Mouse (Mus musculus) lung, postnatal 0 days (tissue): Measurements from ENCODE around the gene Arrdc3. TPM values are rescaled to one million over a fixed set of nuclear protein-coding genes. Genes with fewer than 3 reads are reported as not detected.

Experiments used
- ATAC-seq: fragments of 200-750 bp; cut with Nextera tagmentation; 2 replicates; pipeline ENCODE4 v1.8.0; 2017; ENCODE audit warnings: moderate library complexity
- DNase-seq: peaks from one replicate; pipeline ENCODE4 v3.0.0-alpha.2; 2016; ENCODE audit warnings: low spot score
- H3K27ac ChIP-seq: fragments of 300-500 bp; sonication (generic); 2 replicates; pipeline ENCODE4 v1.5.1; 2014; ENCODE audit warnings: antibody characterized with exemption, mild to moderate bottlenecking, low read length, mixed read lengths
- H3K27me3 ChIP-seq: fragments of 300-500 bp; sonication (generic); replicated peaks from 2 replicates; pipeline ENCODE4 v1.6.1; 2014; ENCODE audit warnings: low read length, mixed read lengths; ENCODE audit not compliant: insufficient read depth
- H3K36me3 ChIP-seq: fragments of 300-500 bp; sonication (generic); 2 replicates; pipeline ENCODE4 v1.6.1; 2014; ENCODE audit warnings: low read length, mixed read lengths; ENCODE audit not compliant: insufficient read depth
- H3K4me1 ChIP-seq: fragments of 300-500 bp; sonication (generic); 2 replicates; pipeline ENCODE4 v1.6.1; 2014; ENCODE audit warnings: antibody characterized with exemption, low read depth, low read length, mixed read lengths; ENCODE audit not compliant: insufficient read depth
- H3K4me2 ChIP-seq: fragments of 300-500 bp; sonication (generic); replicated peaks from 2 replicates; pipeline ENCODE4 v1.6.1; 2014; ENCODE audit warnings: low read depth, mild to moderate bottlenecking, low read length, moderate library complexity, mixed read lengths
- H3K4me3 ChIP-seq: fragments of 300-500 bp; sonication (generic); 2 replicates; pipeline ENCODE4 v1.5.1; 2014; ENCODE audit warnings: low read depth, low read length
- H3K9ac ChIP-seq: fragments of 300-500 bp; sonication (generic); replicated peaks from 2 replicates; pipeline ENCODE4 v1.6.1; 2014; ENCODE audit warnings: low read depth, mild to moderate bottlenecking
- H3K9me3 ChIP-seq: fragments of 300-500 bp; sonication (generic); 2 replicates; pipeline ENCODE4 v1.6.1; 2016; ENCODE audit warnings: low read length, mixed read lengths
- CTCF ChIP-seq: IDR thresholded peaks from 2 replicates; pipeline ENCODE4 v1.5.1; 2016; ENCODE audit warnings: antibody characterized with exemption, mild to moderate bottlenecking
- EP300 ChIP-seq: IDR thresholded peaks from 2 replicates; pipeline ENCODE4 v1.6.1; 2016; ENCODE audit warnings: antibody characterized with exemption, mild to moderate bottlenecking, control low read depth
- WGBS: fragments of 180-500 bp; shearing (Covaris S2); extraction: QIAGEN DNeasy Blood & Tissue Kit; methylation state at CpG from one replicate; pipeline ENCODE4 v1.1.7; 2014; 5-methylcytosine and 5-hydroxymethylcytosine counted together
- polyA plus RNA-seq: library from polyadenylated mRNA; unstranded; fragments of >200 nt; fragmentation: Nextera tagmentation; extraction: Ambion mirVana; gene quantifications from 2 replicates; pipeline ENCODE4 v1.2.1, GENCODE M21; 2015

The Arrdc3 gene
- polyA plus RNA-seq, 1 experiment from 2014 or later = 59.5 TPM

DNA sequence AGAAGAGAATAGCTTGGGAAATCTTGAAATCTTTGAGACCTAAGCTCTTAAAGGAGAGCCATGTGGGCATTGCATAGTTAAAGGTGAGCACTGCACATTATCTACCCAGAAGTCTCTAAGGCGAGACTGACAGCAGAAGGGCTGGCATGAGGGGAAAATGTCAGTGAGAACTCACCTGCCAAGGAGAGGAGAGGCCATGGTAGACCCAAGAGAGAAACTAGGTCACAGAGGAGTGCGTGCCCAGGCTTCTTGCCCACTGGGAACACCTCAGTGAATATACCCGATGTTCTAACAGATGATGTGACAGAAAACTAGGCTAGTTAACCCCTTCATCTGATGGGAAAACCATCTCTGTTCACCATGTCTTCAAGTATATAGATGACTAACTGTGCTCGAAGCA, 18.2 kb downstream of the Arrdc3 start:
- Histone ChIP-seq H3K36me3 (no peaks in the 10 kb centered on the region), H3K4me3 (no peak overlapping the region), H3K27ac (no peak overlapping the region), H3K27me3 (no peaks in the 10 kb centered on the region), H3K9me3 (no peaks in the 10 kb centered on the region), H3K4me2 (no peak overlapping the region), H3K4me1 (no peaks in the 10 kb centered on the region), H3K9ac (no peak overlapping the region)
- 86% methylated on average over 4 of the region's 4 CpGs for WGBS
- no peak for TF ChIP-seq EP300
- no peak for TF ChIP-seq CTCF
- ATAC-seq = no peak
- DNase-seq = no peak

DNA sequence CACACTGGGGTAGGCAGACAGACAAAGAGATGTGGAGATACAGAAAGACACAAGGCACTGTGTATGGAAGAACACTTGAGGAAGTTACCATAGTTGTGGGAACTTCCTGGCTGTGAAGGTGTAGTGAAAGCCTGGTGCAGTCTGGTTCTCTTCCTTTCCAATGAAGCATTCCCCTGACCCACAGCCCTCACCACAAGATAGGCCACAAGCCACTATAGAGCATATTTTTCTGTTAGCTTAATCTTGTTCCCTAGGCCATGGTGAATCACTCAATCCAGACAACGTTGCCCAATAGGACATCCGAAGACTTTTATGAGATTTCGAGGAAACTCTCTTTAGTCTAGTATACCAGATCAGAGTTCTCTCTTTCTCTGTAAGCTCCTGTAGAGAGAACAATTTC, 19.6 kb downstream of the Arrdc3 start:
- ATAC-seq (no peak), DNase-seq (no peak)
- H3K27ac ChIP-seq = no peak overlapping the region
- no peak overlapping the region for H3K4me2 ChIP-seq
- no peaks in the 10 kb centered on the region for H3K27me3 ChIP-seq
- H3K9ac ChIP-seq = no peak overlapping the region
- no peak for TF ChIP-seq EP300
- TF ChIP-seq CTCF = no peak
- no peaks in the 10 kb centered on the region for H3K9me3 ChIP-seq
- WGBS = 83% methylated on average over 3 of the region's 3 CpGs
- H3K36me3 ChIP-seq = no peaks in the 10 kb centered on the region
- no peaks in the 10 kb centered on the region for H3K4me1 ChIP-seq
- no peak overlapping the region for H3K4me3 ChIP-seq

DNA sequence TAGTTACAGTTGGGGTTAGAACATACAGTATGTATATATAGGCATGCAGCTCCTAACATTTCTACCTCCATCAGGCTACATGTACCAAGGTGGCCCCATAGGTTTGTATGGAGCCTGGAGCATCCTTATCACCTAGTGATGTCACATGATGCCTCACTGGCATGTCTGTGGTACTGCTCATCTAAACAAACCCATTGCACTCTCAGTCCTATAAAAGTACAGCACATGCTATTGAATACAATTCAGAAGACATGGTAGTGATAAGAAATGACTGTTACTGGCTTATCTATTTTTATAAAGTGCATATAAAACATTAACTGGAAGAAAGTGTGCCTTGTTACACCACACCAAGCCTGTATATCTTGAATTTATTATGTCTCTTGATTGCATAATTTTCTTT, 30.2 kb downstream of the Arrdc3 start:
- Histone ChIP-seq H3K4me2 (no peak overlapping the region), H3K9me3 (no peaks in the 10 kb centered on the region), H3K4me1 (no peaks in the 10 kb centered on the region), H3K27ac (no peak overlapping the region), H3K27me3 (no peaks in the 10 kb centered on the region), H3K36me3 (no peaks in the 10 kb centered on the region), H3K4me3 (no peak overlapping the region), H3K9ac (no peak overlapping the region)
- no peak for DNase-seq
- no peak for TF ChIP-seq CTCF
- TF ChIP-seq EP300 = no peak
- no peak for ATAC-seq

DNA sequence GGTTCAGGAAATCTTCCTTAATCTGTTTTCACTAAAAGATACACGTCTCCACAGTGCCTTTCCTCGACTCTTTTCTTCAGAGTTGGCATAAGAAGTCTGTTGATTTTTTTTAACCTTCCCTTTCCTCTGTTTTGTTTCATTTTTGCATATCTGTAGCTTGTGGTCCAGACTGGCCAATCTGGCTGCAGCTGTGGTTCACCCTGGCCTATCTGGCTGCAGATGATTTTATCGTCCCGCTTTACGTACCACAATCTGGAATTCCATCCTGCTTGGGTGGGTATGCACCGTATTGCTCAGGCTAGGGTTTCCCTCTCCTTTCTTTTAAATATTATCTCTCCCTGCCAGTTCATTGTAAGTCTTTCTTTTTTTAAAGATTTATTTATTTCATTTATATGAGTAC, 37.8 kb downstream of the Arrdc3 start:
- DNase-seq = no peak
- Histone ChIP-seq H3K36me3 (no peaks in the 10 kb centered on the region), H3K4me2 (no peak overlapping the region), H3K9ac (no peak overlapping the region), H3K4me1 (no peaks in the 10 kb centered on the region), H3K27me3 (no peaks in the 10 kb centered on the region), H3K9me3 (no peaks in the 10 kb centered on the region), H3K4me3 (no peak overlapping the region), H3K27ac (no peak overlapping the region)
- TF ChIP-seq CTCF = no peak
- no peak for TF ChIP-seq EP300
- whole genome bisulfite sequencing = 88% methylated on average over 6 of the region's 6 CpGs
- ATAC-seq = no peak

DNA sequence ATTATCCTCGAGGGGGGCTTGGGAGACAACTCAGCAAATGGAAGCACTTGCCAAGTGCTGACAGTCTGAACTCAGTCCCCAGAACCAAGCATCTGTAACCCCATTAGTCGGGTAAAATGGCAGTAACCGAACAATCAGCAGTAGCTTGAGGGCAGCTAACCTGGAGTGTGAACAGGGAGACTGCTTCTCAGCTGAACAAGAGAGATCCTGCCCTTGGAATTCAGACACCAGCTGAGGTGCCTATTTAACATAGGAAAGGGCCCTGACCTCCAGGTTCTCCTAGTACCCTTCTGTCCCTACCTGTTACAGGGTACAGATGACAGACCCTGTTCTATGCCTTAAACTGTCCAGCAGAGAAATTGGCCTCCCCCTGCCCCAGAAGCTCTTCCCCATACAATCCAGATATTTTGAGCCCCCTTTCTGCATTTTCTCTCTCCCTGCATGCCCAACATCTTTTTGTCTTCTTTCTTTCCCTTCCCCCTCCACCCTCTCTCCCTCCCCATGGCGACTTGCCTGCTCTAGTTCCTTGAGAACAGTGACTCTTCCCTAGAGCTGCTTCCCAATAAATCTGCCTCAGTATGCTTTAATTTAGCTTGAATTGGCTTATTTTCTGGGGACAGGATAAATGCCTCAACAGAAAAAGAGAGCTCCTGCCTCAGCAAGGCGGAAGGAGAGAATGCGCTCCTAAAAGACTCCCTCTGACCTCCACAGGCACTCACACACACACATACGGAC, 38.6 kb downstream of the Arrdc3 start:
- TF ChIP-seq EP300 = no peak
- no peak for TF ChIP-seq CTCF
- H3K36me3 ChIP-seq = no peaks in the 10 kb centered on the region

DNA sequence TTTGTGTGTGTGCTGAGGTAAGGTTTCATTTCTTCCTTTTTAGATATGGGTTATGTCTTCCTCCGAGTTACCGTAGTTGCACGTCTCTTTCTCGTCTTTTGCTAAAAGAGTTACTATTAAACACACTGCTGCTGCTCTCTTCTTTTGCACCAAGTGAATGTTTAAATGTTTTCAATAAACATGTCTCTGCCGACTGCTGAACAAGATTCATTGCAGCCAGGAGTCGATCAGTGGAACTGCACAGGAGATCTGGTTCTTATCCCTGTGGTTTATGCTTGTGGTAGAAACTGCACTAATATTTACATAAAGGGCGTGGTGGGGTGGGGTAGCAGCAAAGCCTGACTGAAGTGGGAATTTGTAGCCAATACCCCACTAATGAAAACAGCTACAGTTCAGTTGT, 45.0 kb downstream of the Arrdc3 start:
- H3K36me3 ChIP-seq = no peaks in the 10 kb centered on the region
- no peak overlapping the region for H3K9ac ChIP-seq
- TF ChIP-seq EP300 (no peak), CTCF (no peak)
- no peak overlapping the region for H3K4me2 ChIP-seq
- no peaks in the 10 kb centered on the region for H3K27me3 ChIP-seq
- ATAC-seq (no peak), DNase-seq (no peak)
- no peak overlapping the region for H3K27ac ChIP-seq
- H3K9me3 ChIP-seq = no peaks in the 10 kb centered on the region
- H3K4me3 ChIP-seq = no peak overlapping the region
- H3K4me1 ChIP-seq = no peaks in the 10 kb centered on the region
- 41% methylated on average over 7 of the region's 7 CpGs for WGBS

More for the DNA sequence above, 38.6 kb downstream of the Arrdc3 start:
- no peaks in the 10 kb centered on the region for H3K27me3 ChIP-seq
- H3K27ac ChIP-seq = no peak overlapping the region
- ATAC-seq (no peak), DNase-seq (no peak)
- H3K4me1 ChIP-seq = no peaks in the 10 kb centered on the region
- 76% methylated on average over 7 of the region's 7 CpGs for whole genome bisulfite sequencing
- no peak overlapping the region for H3K9ac ChIP-seq
- H3K9me3 ChIP-seq = no peaks in the 10 kb centered on the region
- no peak overlapping the region for H3K4me2 ChIP-seq
- H3K4me3 ChIP-seq = no peak overlapping the region

DNA sequence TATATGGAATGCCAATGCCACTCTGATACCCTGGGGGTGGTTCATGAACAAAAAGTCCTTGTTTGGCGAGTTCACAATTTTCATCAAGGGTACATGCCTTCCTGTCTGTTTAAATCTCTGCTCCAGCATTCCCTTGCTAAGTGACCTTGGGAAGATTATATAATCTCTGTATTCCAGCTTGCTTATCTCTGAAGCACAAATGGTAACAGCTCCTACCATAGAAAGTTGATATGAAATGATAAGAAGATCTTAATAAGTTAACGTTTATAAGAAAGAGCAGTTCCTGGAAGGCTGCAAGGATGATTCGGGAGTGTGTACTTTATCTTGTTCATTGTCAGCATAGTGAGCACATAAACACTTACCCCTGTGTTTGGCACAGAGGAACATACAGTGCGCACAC, 46.8 kb downstream of the Arrdc3 start:
- ATAC-seq (no peak), DNase-seq (no peak)
- Histone ChIP-seq H3K4me3 (no peak overlapping the region), H3K36me3 (no peaks in the 10 kb centered on the region), H3K27ac (no peak overlapping the region), H3K27me3 (no peaks in the 10 kb centered on the region), H3K9me3 (no peaks in the 10 kb centered on the region), H3K4me2 (no peak overlapping the region), H3K9ac (no peak overlapping the region), H3K4me1 (no peaks in the 10 kb centered on the region)
- 60% methylated on average over 4 of the region's 4 CpGs for WGBS
- TF ChIP-seq CTCF = no peak
- TF ChIP-seq EP300 = no peak
